20 mouse cellular contexts compared by ENCODE assay signal in genomic region chr4:10931040-10931439, GRCm38 (mm10). TPM values are rescaled to one million over a fixed set of nuclear protein-coding genes. Genes with fewer than 3 reads are reported as not detected.
A peak's percentile ranks its signal among the peaks of the same experiment; 100 is the strongest.
DNase-seq lines count a peak whose midpoint lies in the region; ATAC-seq and TF ChIP-seq lines count a peak whose summit lies in the region.
"Had no signal": no experiment of that assay in that cellular context is flagged by ENCODE, and none has a peak within 500 bp of the region (broad histone marks: within the 10 kb centered on the region; RNA-seq: fewer than 3 reads in every experiment).

No protein-coding gene starts in this region.

- H3K27ac ChIP-seq in heart, embryonic 10.5 days, result no peak overlapping the region
- H3K27ac ChIP-seq in heart, adult 2 months, result no peak overlapping the region
- H3K27ac ChIP-seq in liver, postnatal 0 days (ENCODE audit: low read depth), result no peak overlapping the region
- no peak overlapping the region for H3K27ac ChIP-seq in limb, embryonic 10.5 days
- H3K27ac ChIP-seq: embryonic facial prominence, embryonic 12.5 days; limb, embryonic 13.5 days; midbrain, embryonic 13.5 days had no signal

- 79% methylated on average over 9 of the region's 9 CpGs for WGBS in heart, embryonic 10.5 days
- WGBS in heart, adult 2 months, result 80% methylated on average over 9 of the region's 9 CpGs
- 72% methylated on average over 9 of the region's 9 CpGs for WGBS in liver, postnatal 0 days (ENCODE audit: insufficient replicate concordance)
- WGBS in limb, embryonic 10.5 days, result 83% methylated on average over 9 of the region's 9 CpGs

- intact Hi-C loops in heart, adult 2 months (cut with DNase I), result no loop called here

- no peaks in the 10 kb centered on the region for H3K36me3 ChIP-seq in heart, embryonic 10.5 days
- no peaks in the 10 kb centered on the region for H3K36me3 ChIP-seq in heart, adult 2 months (ENCODE audit: control insufficient read depth, insufficient read depth, low read length)
- H3K36me3 ChIP-seq in liver, postnatal 0 days (replicated peaks; ENCODE audit: insufficient read depth, low read length), result no peaks in the 10 kb centered on the region
- H3K36me3 ChIP-seq in limb, embryonic 10.5 days, result no peaks in the 10 kb centered on the region
- H3K36me3 ChIP-seq: embryonic facial prominence, embryonic 12.5 days; limb, embryonic 13.5 days; midbrain, embryonic 13.5 days had no signal

- no peak for TF ChIP-seq CTCF in heart, adult 2 months (IDR thresholded peaks at IDR 0.05)
- TF ChIP-seq CTCF in liver, postnatal 0 days (IDR thresholded peaks at IDR 0.05; ENCODE audit: low read depth), result no peak

- H3K4me1 ChIP-seq in heart, embryonic 10.5 days, result 0 out of 2 replicates have a peak, but pooled peaks cover 4% of the 10 kb centered on the region
- no peaks in the 10 kb centered on the region for H3K4me1 ChIP-seq in heart, adult 2 months (ENCODE audit: control insufficient read depth, insufficient read depth, low read length)
- peaks cover 11% of the 10 kb centered on the region for H3K4me1 ChIP-seq in liver, postnatal 0 days (ENCODE audit: insufficient read depth)
- H3K4me1 ChIP-seq in limb, embryonic 10.5 days, result no peaks in the 10 kb centered on the region
- H3K4me1 ChIP-seq: embryonic facial prominence, embryonic 12.5 days; limb, embryonic 13.5 days; midbrain, embryonic 13.5 days had no signal

- H3K9ac ChIP-seq in heart, adult 2 months (ENCODE audit: low read depth, low read length), result no peak overlapping the region
- no peak overlapping the region for H3K9ac ChIP-seq in liver, postnatal 0 days (replicated peaks)
- H3K9ac ChIP-seq: embryonic facial prominence, embryonic 12.5 days; limb, embryonic 13.5 days; midbrain, embryonic 13.5 days had no signal

- H3K4me2 ChIP-seq in liver, postnatal 0 days (ENCODE audit: low read depth, low read length), result no peak overlapping the region
- H3K4me2 ChIP-seq: embryonic facial prominence, embryonic 12.5 days; limb, embryonic 13.5 days; midbrain, embryonic 13.5 days had no signal

- H3K4me3 ChIP-seq in heart, embryonic 10.5 days, result no peak overlapping the region
- H3K4me3 ChIP-seq in heart, adult 2 months, result no peak overlapping the region
- no peak overlapping the region for H3K4me3 ChIP-seq in liver, postnatal 0 days (ENCODE audit: low read depth, low read length)
- H3K4me3 ChIP-seq in limb, embryonic 10.5 days, result no peak overlapping the region
- H3K4me3 ChIP-seq: embryonic facial prominence, embryonic 12.5 days; erythroblast, embryonic 14.5 days; limb, embryonic 13.5 days; midbrain, embryonic 13.5 days had no signal

- TF ChIP-seq EP300 in heart, adult 2 months (IDR thresholded peaks at IDR 0.05; ENCODE audit: insufficient read depth, low read depth, low read length), result no peak
- TF ChIP-seq EP300 in liver, postnatal 0 days (IDR thresholded peaks at IDR 0.05; ENCODE audit: low read depth), result no peak

- peak; percentile 58 for DNase-seq in heart, embryonic 10.5 days (ENCODE audit: low spot score)
- no peak for DNase-seq in heart, adult 2 months
- DNase-seq in liver, postnatal 0 days, result peak; percentile 8
- DNase-seq in liver, result no peak
- peak; percentile 80 for DNase-seq in R1 (ENCODE audit: low read depth, low spot score)
- DNase-seq in limb, embryonic 10.5 days (ENCODE audit: low spot score), result peak; percentile 22
- DNase-seq in layer of hippocampus, postnatal 14 days (ENCODE audit: low spot score in 2 of 2), result no peak
- no peak for DNase-seq in T-cell, adult 2 months (ENCODE audit: low spot score)
- DNase-seq: adrenal gland, adult 8-10 months; cerebellum, adult 9-10 months; gastrocnemius, postnatal 14 days; heart, adult 18-20 months; lung, postnatal 10 days; right cerebral cortex, postnatal 25 days; thymus, postnatal 36 days had no signal

- no peaks in the 10 kb centered on the region for H3K79me2 ChIP-seq in heart, adult 2 months (replicated peaks; ENCODE audit: control insufficient read depth, insufficient read depth, low read length)

- ATAC-seq in liver, postnatal 0 days, result no peak
- ATAC-seq: forebrain, embryonic 14.5 days; midbrain, embryonic 13.5 days had no signal

- TF ChIP-seq POLR2A in heart, adult 2 months (IDR thresholded peaks at IDR 0.05; ENCODE audit: insufficient read depth, low read depth, low read length), result no peak

- no peaks in the 10 kb centered on the region for H3K9me3 ChIP-seq in heart, embryonic 10.5 days
- H3K9me3 ChIP-seq in liver, postnatal 0 days (ENCODE audit: low read length), result no peaks in the 10 kb centered on the region
- H3K9me3 ChIP-seq in limb, embryonic 10.5 days (replicated peaks), result no peaks in the 10 kb centered on the region
- H3K9me3 ChIP-seq: embryonic facial prominence, embryonic 12.5 days; limb, embryonic 13.5 days; midbrain, embryonic 13.5 days had no signal

- H3K27me3 ChIP-seq in heart, embryonic 10.5 days (ENCODE audit: insufficient read depth, poor library complexity, severe bottlenecking), result no peaks in the 10 kb centered on the region
- H3K27me3 ChIP-seq in heart, adult 2 months (ENCODE audit: control insufficient read depth, insufficient read depth, low read length), result no peaks in the 10 kb centered on the region
- H3K27me3 ChIP-seq in liver, postnatal 0 days (ENCODE audit: insufficient read depth, low read length), result no peaks in the 10 kb centered on the region
- H3K27me3 ChIP-seq in limb, embryonic 10.5 days (ENCODE audit: low read depth, poor library complexity, severe bottlenecking), result no peaks in the 10 kb centered on the region
- H3K27me3 ChIP-seq: embryonic facial prominence, embryonic 12.5 days; limb, embryonic 13.5 days; midbrain, embryonic 13.5 days had no signal

RNA-seq across cellular contexts. Expression of gene 2610301B20Rik, which starts 56.7 kb away (rescaled TPM):
- 22.9 and 23.8 TPM in 2 replicates for polyA plus RNA-seq in heart, embryonic 10.5 days (2016; fragmentation: Nextera tagmentation; extraction: Ambion mirVana)
- total RNA-seq in heart, adult 2 months (2021), result 1 to 10 TPM; 5.1 to 7.4 TPM
- 5.0 and 10.5 TPM in 2 replicates for polyA plus RNA-seq in heart, adult 2 months (2012; rRNA removed)
- polyA plus RNA-seq in liver, postnatal 0 days (2015; fragmentation: Nextera tagmentation; extraction: Ambion mirVana), result 5.9 and 6.1 TPM in 2 replicates
- 20.1 and 26.6 TPM in 2 replicates for polyA plus RNA-seq in limb, embryonic 10.5 days (2016; fragmentation: Nextera tagmentation; extraction: Ambion mirVana)
- total RNA-seq in layer of hippocampus, postnatal 14 days (2021), result 10 to 100 TPM; 32.4 to 33.3 TPM

Comparison
In these comparisons a context has a peak if more than half of its experiments do, and no peak if none do; other contexts are left out.
1. DNase-seq: peak in heart, embryonic 10.5 days (single experiment), liver, postnatal 0 days (single experiment), R1 (single experiment) and limb, embryonic 10.5 days (single experiment); none in heart, adult 2 months (0 of 2), liver (single experiment), layer of hippocampus, postnatal 14 days (0 of 2) and T-cell, adult 2 months (single experiment).